Mouse (Mus musculus): ENCODE measurements around the gene Pigw.
A peak's percentile ranks its signal among the peaks of the same experiment; 100 is the strongest.

DNA sequence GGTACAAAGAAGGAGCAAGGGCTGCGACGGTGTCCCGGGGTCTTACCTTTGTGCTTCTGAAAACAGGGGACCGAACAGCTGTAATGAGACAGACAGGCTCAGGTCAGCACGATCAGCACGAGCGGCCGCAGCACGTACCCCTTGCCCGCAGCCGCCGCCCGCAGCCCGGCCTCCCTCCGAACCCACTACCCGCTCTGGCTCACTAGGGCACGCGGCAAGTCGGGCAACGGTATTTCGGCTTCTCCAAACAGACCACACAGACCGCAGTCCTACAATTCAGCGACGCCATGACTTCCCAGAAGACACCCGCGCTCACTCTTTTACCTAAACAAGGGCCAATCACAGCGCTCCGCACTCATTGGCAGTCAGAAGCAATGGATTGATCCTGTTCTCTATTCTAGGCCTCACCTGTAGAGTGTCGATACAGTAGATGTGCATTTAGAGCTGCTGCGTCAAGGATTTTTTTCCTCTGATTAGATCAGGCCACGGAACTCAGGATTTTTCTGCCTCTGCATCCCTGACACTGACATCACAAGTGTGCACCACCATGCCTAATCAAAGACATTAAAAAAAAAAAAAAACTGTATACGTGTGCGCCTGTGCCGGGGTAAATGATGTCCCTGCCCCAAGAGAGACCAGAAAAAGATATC lies 36.1 kb upstream of the Pigw start, which contains the start of gene Znhit3:
- peak; percentile 41; the same call in 1 of the 2 replicates for TF ChIP-seq POLR2A (IDR thresholded peaks at IDR 0.05; ENCODE audit: extremely low read depth, insufficient read depth, low read length)
- TF ChIP-seq CTCF (IDR thresholded peaks at IDR 0.05; ENCODE audit: low read depth, low read length) = no peak
